Mouse (Mus musculus) ES-E14 (cell line): ENCODE results near the gene Plcb3.

Source experiments
- CHD2 ChIP-seq: IDR thresholded peaks from 2 replicates; pipeline ENCODE4 v1.6.1; 2014; ENCODE audit warnings: mild to moderate bottlenecking, low read depth, low read length, inconsistent platforms
- HCFC1 ChIP-seq: IDR thresholded peaks from 2 replicates; pipeline ENCODE4 v1.6.1; 2012; ENCODE audit warnings: low read length, inconsistent platforms, borderline replicate concordance; ENCODE audit not compliant: insufficient read depth
- MAFK ChIP-seq: IDR thresholded peaks from 2 replicates; pipeline ENCODE4 v1.6.1; 2014; ENCODE audit warnings: mild to moderate bottlenecking, low read depth, low read length, inconsistent platforms; ENCODE audit not compliant: insufficient read depth
- ZNF384 ChIP-seq: IDR thresholded peaks from 2 replicates; pipeline ENCODE4 v1.6.1; 2012; ENCODE audit warnings: low read depth, low read length, inconsistent platforms

DNA sequence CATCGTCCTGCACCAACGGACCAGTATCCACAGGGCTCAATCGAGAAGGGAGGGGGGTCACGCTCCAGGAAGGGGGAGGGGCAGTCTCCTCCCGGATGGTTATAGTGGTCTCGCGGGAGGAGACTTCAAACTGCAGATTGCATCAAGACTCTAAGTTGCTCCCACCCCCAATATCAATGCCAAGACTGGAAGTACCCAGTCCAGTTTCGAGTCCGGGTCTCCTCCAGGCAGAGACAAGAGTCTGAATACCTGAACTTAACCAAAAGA, 51.0 kb downstream of the Plcb3 start, which contains the start of gene Catsperz:
- TF ChIP-seq MAFK (no peak), ZNF384 (no peak), HCFC1 (no peak), CHD2 (no peak)
